Mouse (Mus musculus) Patski (cell line): ENCODE measurements around the gene Nek3. TPM values are rescaled to one million over a fixed set of nuclear protein-coding genes. Genes with fewer than 3 reads are reported as not detected.
A peak's percentile ranks its signal among the peaks of the same experiment; 100 is the strongest.
"Not testable (repeated sequence)": the region's sequence is repeated elsewhere in the genome, so short reads cannot be mapped to it uniquely, and the experiment has no call there.

Experiments used
- ATAC-seq: fragments of 100-300 bp; one replicate; pipeline ENCODE4 v1.8.0; 2021
- CTCF ChIA-PET: fragments of 350-600 bp; sonication (Branson Sonifier 250); formaldehyde crosslinking; loops from one replicate; lab custom pipeline; 2022; ENCODE audit warnings: inconsistent platforms; lab: Charles Lee
- POLR2A ChIA-PET: fragments of 350-600 bp; sonication (Branson Sonifier 250); formaldehyde crosslinking; loops from one replicate; lab custom pipeline; 2022; ENCODE audit warnings: antibody characterized with exemption, inconsistent platforms; lab: Charles Lee
- DNase-seq: peaks from one replicate; pipeline ENCODE4 v3.0.0-alpha.2; 2011; ENCODE audit warnings: low read depth, low spot score
- H3K27me3 ChIP-seq: fragments of 371-371 bp; one replicate; pipeline ENCODE4 v1.5.1; 2021
- CTCF ChIP-seq: fragments of 100-300 bp; IDR thresholded peaks from one replicate; pipeline ENCODE4 v1.5.1; 2021
- in situ Hi-C: fragments of 300-500 bp; cut with MboI; formaldehyde crosslinking; loops from 3 replicates; pipeline ENCODE4 v1.11.1; 2018; ENCODE audit warnings: low pct_unique_long_range_greater_than_20kb, mixed read lengths
- polyA plus RNA-seq: library from polyadenylated mRNA; unstranded; gene quantifications from one replicate; pipeline ENCODE4 v1.2.3, GENCODE M21; 2021

Nek3 gene
- polyA plus RNA-seq, 1 experiment from 2014 or later: 7.3 TPM

- POLR2A ChIA-PET: no interaction called here
- DNase-seq (no peak), ATAC-seq (no peak)
- no peak for TF ChIP-seq CTCF
- H3K27me3 ChIP-seq: no peaks in the 10 kb centered on the region
- CTCF ChIA-PET: no interaction called here
- in situ Hi-C loops: no loop called here
Measured at GRCm38 (mm10) chr8:22145831-22146230, 20.4 kb downstream of the Nek3 start.

GRCm38 (mm10) chr8:22143764-22144491, 22.3 kb downstream of the Nek3 start:
- ATAC-seq (no peak), DNase-seq (no peak)
- no peak for TF ChIP-seq CTCF
- no peaks in the 10 kb centered on the region for H3K27me3 ChIP-seq
- in situ Hi-C loops: no loop called here
- POLR2A ChIA-PET: no interaction called here
- CTCF ChIA-PET: no interaction called here

GRCm38 (mm10) chr8:22142592-22142991, 23.6 kb downstream of the Nek3 start:
- CTCF ChIA-PET: interaction anchor here (1.0 to 1.6 kb wide), 7 partner anchors 10 to 50 kb away, joined by 3 to 6 read pairs (median 3); partner anchors contain the start of genes Nek3 and Vps36
- no peak for TF ChIP-seq CTCF
- H3K27me3 ChIP-seq: no peaks in the 10 kb centered on the region
- in situ Hi-C loops: no loop called here
- DNase-seq: no peak
- ATAC-seq: no peak
- POLR2A ChIA-PET: no interaction called here

- TF ChIP-seq CTCF: no peak
- DNase-seq (no peak), ATAC-seq (no peak)
- in situ Hi-C loops: no loop called here
- H3K27me3 ChIP-seq: no peaks in the 10 kb centered on the region
- ChIA-PET POLR2A (no interaction called here), CTCF (interaction anchor here (1.0 to 1.6 kb wide), 7 partner anchors 10 to 51 kb away, joined by 3 to 6 read pairs (median 3); partner anchors contain the start of genes Nek3 and Vps36)
Measured at GRCm38 (mm10) chr8:22141836-22142385, 24.3 kb downstream of the Nek3 start.

- in situ Hi-C loops, DNase-seq, CTCF ChIA-PET, H3K27me3 ChIP-seq, ATAC-seq: not testable (repeated sequence)
- POLR2A ChIA-PET: interaction anchor here (1.1 kb wide), 1 partner anchor 11 kb away, joined by 3 read pairs; no protein-coding TSS in a partner anchor
Measured at GRCm38 (mm10) chr8:22136462-22136861, 29.8 kb downstream of the Nek3 start.

GRCm38 (mm10) chr8:22134750-22135135, 31.5 kb downstream of the Nek3 start:
- POLR2A ChIA-PET: no interaction called here
- in situ Hi-C loops: no loop called here
- DNase-seq (no peak), ATAC-seq (peak; percentile 95)
- no peak for TF ChIP-seq CTCF
- CTCF ChIA-PET: no interaction called here
- H3K27me3 ChIP-seq: no peaks in the 10 kb centered on the region

- DNase-seq (no peak), ATAC-seq (peak; percentile 38)
- no peaks in the 10 kb centered on the region for H3K27me3 ChIP-seq
- POLR2A ChIA-PET: no interaction called here
- TF ChIP-seq CTCF: no peak
- in situ Hi-C loops: no loop called here
- CTCF ChIA-PET: no interaction called here
Measured at GRCm38 (mm10) chr8:22134078-22134749, 32.0 kb downstream of the Nek3 start.

- in situ Hi-C loops: no loop called here
- ATAC-seq: no peak
- CTCF ChIA-PET: interaction anchor here (1.2 kb wide), 2 partner anchors 10 to 34 kb away, joined by 3 to 6 read pairs; no protein-coding TSS in a partner anchor
Measured at GRCm38 (mm10) chr8:22132062-22132461, 34.2 kb downstream of the Nek3 start.

GRCm38 (mm10) chr8:22124220-22125152, 41.7 kb downstream of the Nek3 start, which contains the start of gene Nek5:
Nek5 (minus strand) TSS chr8:22125053.
- no peak for TF ChIP-seq CTCF
- CTCF ChIA-PET: interaction anchor here (2.4 kb wide), 1 partner anchor 68 kb away, joined by 11 read pairs; the partner anchor contains the start of gene Vps36
- no peaks in the 10 kb centered on the region for H3K27me3 ChIP-seq
- POLR2A ChIA-PET: interaction anchor here (0.7 kb wide), 1 partner anchor 9 kb away, joined by 3 read pairs; no protein-coding TSS in a partner anchor
- ATAC-seq: peak; percentile 87
- DNase-seq: no peak
- in situ Hi-C loops: no loop called here

More at GRCm38 (mm10) chr8:22132062-22132461, 34.2 kb downstream of the Nek3 start:
- no peak for TF ChIP-seq CTCF
- POLR2A ChIA-PET: no interaction called here
- no peak for DNase-seq
- H3K27me3 ChIP-seq: no peaks in the 10 kb centered on the region
